Mouse (Mus musculus): Measurements from ENCODE around the gene Mrps12.

Gene Mrps12

GRCm38 (mm10) chr7:28694966-28695511 is 46.6 kb downstream of the Mrps12 start:
- TF ChIP-seq GATA4 (IDR thresholded peaks at IDR 0.05; ENCODE audit: insufficient replicate concordance, low read length), result no peak

DNA sequence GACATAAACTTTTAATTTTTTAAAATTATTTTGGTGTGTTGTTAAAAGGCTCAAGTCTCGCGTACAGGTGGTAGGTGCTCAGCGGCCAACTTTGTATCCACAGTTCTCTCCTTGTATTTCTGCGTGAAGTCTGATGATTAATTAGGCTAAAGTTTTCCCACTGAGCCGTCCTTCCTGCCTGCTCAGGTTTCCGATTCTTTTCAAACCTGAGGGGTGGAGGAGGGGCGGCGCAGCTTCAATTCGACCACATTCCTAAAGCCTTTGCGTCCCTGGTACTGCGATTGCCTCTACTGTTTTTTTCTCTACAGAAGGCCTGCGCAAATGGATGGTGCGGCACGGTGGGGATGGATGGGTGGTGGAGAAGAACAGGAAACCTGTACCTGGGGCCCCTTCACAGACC is 47.2 kb downstream of the Mrps12 start:
- TF ChIP-seq GATA4 (IDR thresholded peaks at IDR 0.05; ENCODE audit: insufficient replicate concordance, low read length), result no peak

DNA sequence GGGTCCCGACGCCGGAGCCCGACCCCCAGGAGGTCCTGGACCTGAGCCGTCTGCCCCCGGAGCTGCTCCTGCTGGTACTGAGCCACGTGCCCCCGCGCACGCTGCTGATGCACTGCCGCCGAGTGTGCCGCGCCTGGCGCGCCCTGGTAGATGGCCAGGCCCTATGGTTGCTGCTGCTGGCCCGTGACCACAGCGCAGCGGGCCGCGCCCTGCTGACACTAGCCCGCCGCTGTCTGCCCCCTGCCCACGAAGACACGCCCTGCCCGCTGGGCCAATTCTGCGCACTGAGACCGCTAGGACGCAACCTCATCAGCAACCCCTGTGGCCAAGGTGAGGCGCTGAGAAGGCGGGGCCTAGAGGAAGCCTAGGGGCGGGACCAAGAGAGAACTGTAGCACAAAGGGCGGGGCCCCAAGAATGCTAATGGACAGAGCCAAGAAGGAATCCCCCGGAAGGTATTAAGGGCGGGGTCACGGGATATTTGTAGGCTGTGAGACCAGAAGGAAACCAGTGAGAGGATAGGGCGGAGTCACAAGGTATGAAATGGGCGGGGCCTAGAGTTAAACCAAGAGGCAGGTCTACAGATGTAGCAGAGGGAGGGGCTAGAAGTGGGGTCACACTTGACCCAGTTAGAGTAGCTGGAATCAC is 48.2 kb downstream of the Mrps12 start:
- no peak for TF ChIP-seq GATA4 (IDR thresholded peaks at IDR 0.05; ENCODE audit: insufficient replicate concordance, low read length)

- TF ChIP-seq GATA4 (IDR thresholded peaks at IDR 0.05; ENCODE audit: insufficient replicate concordance, low read length), result no peak
These were observed 48.9 kb downstream of the Mrps12 start, which contains the start of gene Fbxo27 for GRCm38 (mm10) chr7:28692545-28693320. Gene Fbxo27 (plus strand): TSS chr7:28692849.

DNA sequence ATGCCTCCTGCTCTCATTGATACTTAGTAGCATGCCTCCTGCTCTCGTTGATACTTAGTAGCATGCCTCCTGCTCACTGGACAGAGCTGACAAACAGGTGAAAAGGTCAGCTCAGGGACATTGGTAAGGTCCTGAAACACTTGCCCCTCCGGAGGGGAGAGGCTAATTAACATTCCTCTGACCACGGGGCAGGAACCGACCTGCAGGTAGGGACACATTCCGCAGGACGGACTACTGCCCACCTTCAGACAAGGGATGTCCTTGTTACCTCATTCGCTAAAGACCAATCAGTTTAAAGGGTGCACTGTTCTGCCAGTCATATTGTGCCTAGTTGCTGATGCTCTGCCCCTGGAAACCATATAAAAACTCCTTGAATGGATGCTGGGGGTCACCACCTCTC is 50.5 kb downstream of the Mrps12 start:
- TF ChIP-seq GATA4 (IDR thresholded peaks at IDR 0.05; ENCODE audit: insufficient replicate concordance, low read length), result no peak

All from liver, adult (tissue).